Mouse (Mus musculus): ENCODE data around the gene Gdf2.

Gene Gdf2

GRCm38 (mm10) chr14:33958186-33958585 lies 17.3 kb downstream of the Gdf2 start:
- DNase-seq (ENCODE audit: low read depth): no peak

- no peak for DNase-seq (ENCODE audit: low read depth)
These were observed 18.0 kb downstream of the Gdf2 start for GRCm38 (mm10) chr14:33958841-33959240.

- no peak for DNase-seq (ENCODE audit: low read depth)
These were observed 18.5 kb downstream of the Gdf2 start for GRCm38 (mm10) chr14:33959341-33959740.

GRCm38 (mm10) chr14:33965675-33966074 lies 24.8 kb downstream of the Gdf2 start:
- DNase-seq (ENCODE audit: low read depth): no peak

GRCm38 (mm10) chr14:33972679-33973078 lies 31.8 kb downstream of the Gdf2 start:
- no peak for DNase-seq (ENCODE audit: low read depth)

- no peak for DNase-seq (ENCODE audit: low read depth)
These were observed 33.9 kb downstream of the Gdf2 start for GRCm38 (mm10) chr14:33974752-33975151.

- DNase-seq (ENCODE audit: low read depth): no peak
These were observed 36.9 kb downstream of the Gdf2 start for GRCm38 (mm10) chr14:33977748-33978147.

- no peak for DNase-seq (ENCODE audit: low read depth)
These were observed 37.8 kb downstream of the Gdf2 start, which contains the start of gene Zfp488 for GRCm38 (mm10) chr14:33978604-33979059. Gene Zfp488, minus strand, starts transcription at chr14:33978764.

- DNase-seq (ENCODE audit: low read depth): no peak
These were observed 48.4 kb downstream of the Gdf2 start for GRCm38 (mm10) chr14:33989201-33989600.

- DNase-seq (ENCODE audit: low read depth): no peak
These were observed 51.1 kb downstream of the Gdf2 start for GRCm38 (mm10) chr14:33991971-33992370.

- DNase-seq (ENCODE audit: low read depth): no peak
These were observed 52.2 kb downstream of the Gdf2 start for GRCm38 (mm10) chr14:33993051-33993450.

- DNase-seq (ENCODE audit: low read depth): no peak
These were observed 52.9 kb downstream of the Gdf2 start for GRCm38 (mm10) chr14:33993521-33994289.

Data from naive thymus-derived CD4-positive, alpha-beta T cell, adult 2 months (primary cell).